Mouse (Mus musculus) heart, postnatal 10 days (tissue): ENCODE data around the gene Sec61a1. TPM values are rescaled to one million over a fixed set of nuclear protein-coding genes. Genes with fewer than 3 reads are reported as not detected.

Source experiments
- DNase-seq, 2 experiments: peaks; one replicate each; pipeline ENCODE4 v3.0.0; 2021
- intact Hi-C: fragments of 180-260 bp; cut with DNase I; formaldehyde crosslinking; loops from one replicate; pipeline ENCODE4 v1.15.1; 2025
- total RNA-seq, 2 experiments: library from RNA; stranded (reverse); gene quantifications; 2 replicates each; pipeline ENCODE4 v1.2.3; 2021

Sec61a1 gene
- total RNA-seq, result 10 to 100 TPM; 89.4 to 89.9 TPM

DNA sequence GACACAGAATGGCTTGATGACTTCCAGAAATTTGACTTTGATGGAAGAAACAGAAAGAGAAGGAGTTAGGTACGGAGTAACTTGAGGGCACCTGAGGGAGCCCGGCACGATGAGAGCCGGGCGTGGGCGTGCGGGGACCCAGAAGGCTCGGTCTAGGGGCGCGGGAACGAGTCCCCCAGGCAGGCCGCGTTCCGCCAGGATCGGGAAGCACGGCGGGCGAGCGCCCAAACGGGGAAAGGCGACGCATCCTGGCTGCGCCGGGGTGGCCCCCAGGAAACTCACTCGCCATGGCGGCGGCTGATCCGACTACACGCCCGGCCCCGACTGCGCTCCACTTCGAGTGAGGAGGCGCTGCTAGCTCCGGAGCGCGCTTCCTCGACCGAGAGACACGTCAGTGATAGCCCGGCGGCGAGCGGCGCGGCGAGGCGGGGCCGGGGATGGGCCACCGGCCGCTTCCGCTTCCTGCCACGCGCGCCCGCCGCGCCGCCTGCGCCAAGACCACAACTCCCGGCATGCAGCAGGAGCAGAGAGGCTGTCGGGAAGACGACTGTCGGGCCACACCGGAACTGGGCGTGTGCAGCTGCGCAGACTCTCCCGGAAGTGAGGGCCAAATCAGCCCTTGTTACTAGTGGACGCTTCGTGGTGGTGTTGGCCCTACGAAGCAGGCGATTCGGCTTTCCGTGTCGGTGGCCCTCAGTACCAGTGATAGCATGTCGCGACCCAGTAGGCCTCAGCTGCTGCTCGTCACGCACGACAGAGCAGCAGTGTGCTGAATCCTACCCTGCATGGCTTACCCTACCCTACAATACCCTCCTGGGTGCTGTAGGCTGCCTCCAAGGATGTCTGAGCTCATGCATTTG is at the start of gene Sec61a1:
TSS of gene Sec61a1 (minus strand) at position 502 of the 860 bp plus-strand sequence.
- intact Hi-C loops, result no loop called here
- peak; percentile 97 to 98 for DNase-seq

DNA sequence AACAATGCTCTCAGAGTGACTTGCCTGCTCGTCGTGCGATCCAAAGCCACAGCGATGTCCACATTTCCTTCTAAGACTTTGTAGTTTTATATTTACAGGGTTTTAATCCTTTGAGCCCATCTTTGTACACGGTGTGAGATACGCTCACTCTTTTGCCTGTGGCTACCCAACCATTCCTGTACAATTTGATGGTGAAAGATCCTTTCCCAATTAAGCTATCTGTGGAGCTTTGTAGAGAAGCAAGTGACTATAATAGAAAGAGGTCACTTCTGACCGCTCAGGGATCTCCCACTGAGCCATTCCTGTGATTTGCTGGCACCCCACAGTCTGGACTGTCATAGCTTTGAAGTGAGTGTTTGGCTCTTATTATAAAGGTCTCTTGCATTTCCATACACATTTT is 48.0 kb upstream of the Sec61a1 start:
- intact Hi-C loops, result no loop called here
- no peak for DNase-seq

DNA sequence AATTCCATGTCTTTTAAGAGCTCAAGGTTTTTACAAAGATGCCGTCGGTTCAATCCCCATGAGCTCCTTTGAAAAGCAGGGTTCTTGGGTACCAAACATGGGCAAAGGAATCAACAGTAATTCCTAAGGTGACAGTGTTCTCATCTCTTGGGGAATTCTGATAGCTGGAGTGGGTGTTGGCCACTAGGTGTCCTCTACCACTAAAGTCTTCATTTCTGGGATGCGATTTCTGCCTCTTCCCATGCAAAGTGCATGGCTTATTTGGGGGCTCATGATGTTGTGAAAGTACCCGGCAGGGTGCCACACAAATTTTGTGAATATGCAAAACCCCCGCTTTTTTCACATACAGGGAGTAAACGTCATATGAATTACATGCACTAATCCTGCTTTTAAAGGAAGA is 46.3 kb upstream of the Sec61a1 start:
- intact Hi-C loops, result no loop called here
- peak in 1 of 2 experiments; percentile 13 for DNase-seq

DNA sequence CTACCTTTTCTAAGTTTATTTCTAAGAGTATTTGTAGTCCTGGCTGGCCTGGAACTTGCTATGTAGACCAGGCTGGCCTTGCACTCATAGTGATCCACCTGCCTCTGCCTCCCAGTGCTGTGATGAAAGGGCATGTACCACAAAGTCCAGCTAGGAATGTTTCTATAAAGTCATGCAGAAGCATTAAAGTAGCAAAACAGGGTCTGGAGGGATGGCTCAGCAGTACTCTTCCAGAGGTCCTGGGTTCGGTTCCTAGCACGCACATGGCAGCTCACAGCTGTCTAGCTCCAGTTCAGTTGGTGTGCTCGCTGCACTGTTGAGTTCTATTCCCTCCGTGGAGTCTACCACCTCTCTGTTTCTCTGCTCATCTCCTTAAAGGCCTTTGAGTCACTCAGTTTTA is 41.5 kb upstream of the Sec61a1 start:
- no peak for DNase-seq
- intact Hi-C loops, result loop anchor here (5.0 kb wide), 1 partner anchor 272 kb away; no protein-coding TSS in a partner anchor

DNA sequence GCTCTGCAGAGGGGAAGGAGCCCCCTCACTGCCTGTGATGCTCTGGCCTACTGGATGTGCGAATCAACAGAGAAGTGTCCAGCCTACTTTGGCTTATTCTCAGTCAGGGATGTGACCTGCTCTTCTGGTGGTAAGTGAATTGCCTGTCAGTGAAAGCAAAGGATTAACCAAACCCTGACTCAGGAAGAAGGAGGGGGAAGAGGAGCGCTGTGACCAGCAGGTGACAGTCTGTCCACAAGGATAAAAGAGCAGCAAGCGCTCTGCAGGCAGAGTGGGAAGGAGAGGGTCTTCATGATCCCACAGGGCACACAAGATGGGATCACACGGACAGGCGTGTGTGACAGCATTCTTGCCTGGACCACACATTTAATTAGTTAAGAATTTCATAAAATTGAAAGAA is 41.0 kb upstream of the Sec61a1 start:
- intact Hi-C loops, result loop anchor here (5.0 kb wide), 1 partner anchor 273 kb away; no protein-coding TSS in a partner anchor

DNA sequence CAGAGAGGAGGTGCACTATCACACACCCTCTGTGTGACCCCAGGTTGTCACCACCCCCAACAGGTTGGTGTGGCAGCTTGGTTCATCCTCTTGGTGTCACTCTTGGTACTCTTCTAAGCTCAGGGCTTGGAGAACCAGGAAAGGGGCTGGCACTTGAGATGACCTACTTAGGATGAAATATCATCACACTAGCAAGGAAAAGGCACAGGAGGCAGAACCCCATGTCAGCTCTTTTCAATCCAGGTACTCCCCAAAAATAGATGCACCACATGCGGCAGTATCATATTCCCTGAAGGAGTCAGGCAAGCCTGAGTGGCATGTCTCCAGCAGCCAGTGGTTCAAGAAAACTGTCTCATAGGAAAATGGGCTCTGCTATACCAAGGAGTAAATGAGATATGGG is 39.4 kb upstream of the Sec61a1 start:
- DNase-seq, result peak in 1 of 2 experiments; percentile 14
- intact Hi-C loops, result no loop called here

More for the DNA sequence above, 41.0 kb upstream of the Sec61a1 start:
- DNase-seq, result no peak

DNA sequence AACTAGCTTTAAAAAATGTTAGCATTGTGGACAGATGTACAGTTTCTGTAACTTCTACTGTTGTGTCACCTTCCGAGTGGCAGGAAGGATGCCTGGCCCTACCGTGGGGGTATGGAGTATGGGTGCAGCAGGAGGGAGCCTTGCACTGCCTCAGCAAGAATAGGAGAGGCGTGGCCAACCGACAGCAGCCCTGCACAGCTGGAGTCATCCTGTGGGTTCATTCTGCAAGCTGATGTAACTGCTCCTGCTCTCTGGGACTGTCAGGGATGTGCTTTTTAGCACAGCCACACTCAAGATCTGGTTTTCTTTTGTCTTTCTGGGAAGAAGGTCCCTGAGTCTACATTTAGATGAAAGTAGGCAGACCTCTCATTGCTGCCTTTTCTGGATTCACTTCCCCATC is 38.8 kb upstream of the Sec61a1 start:
- intact Hi-C loops, result no loop called here
- no peak for DNase-seq

DNA sequence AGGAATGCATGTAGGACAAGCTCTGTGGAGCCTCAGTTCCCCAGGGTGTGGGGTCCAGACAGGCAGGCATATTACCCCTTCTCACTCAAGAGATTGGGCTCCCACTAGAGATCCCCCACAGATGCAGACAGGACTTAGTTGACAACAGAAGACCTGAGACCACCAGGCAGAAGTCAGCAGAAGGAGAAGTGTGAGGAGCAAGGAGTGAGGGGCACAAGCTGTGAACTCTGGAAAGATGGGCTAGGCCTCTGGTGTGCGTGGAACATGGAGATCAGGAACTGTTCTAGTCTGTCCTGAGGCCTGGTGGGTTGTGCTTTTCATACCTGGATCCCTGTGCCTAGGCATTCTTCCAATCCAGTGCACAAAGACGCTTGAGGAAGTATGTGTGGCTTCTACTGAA is 31.2 kb upstream of the Sec61a1 start:
- intact Hi-C loops, result loop anchor here (1.0 kb wide), 1 partner anchor 303 kb away; no protein-coding TSS in a partner anchor
- DNase-seq, result no peak

DNA sequence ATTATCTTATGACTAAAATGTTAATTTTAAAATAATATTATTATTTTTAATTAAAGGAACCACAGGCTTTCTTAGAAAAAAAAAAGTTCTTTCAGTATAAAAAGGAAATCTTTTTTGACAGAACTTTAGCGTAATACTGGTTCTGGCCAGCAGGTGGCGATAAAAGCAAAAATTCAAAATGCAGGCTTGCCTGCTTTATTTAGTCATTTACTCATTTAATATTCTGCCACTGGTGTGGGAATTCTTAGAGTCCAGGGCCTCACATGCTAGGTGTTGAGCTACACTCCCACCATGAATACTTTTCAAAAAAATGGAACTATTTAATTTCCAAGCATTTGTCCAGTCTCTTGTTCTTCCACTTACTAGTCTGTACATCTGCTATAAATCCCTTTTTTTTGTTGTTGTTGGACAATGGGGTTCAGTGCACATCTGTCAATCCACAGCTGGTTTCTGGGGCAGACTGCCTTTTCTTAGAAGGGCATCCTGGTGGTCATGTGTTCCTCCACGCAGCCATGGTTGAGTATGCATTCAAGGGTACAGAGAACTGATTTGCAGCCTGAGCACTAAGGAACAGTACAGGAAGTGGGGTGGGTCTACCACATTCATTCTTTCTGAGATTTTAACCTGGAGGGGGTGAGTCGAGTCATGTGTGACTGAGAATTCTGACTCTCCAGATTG is 30.6 kb upstream of the Sec61a1 start:
- DNase-seq, result peak; percentile 67 to 81
- intact Hi-C loops, result no loop called here

DNA sequence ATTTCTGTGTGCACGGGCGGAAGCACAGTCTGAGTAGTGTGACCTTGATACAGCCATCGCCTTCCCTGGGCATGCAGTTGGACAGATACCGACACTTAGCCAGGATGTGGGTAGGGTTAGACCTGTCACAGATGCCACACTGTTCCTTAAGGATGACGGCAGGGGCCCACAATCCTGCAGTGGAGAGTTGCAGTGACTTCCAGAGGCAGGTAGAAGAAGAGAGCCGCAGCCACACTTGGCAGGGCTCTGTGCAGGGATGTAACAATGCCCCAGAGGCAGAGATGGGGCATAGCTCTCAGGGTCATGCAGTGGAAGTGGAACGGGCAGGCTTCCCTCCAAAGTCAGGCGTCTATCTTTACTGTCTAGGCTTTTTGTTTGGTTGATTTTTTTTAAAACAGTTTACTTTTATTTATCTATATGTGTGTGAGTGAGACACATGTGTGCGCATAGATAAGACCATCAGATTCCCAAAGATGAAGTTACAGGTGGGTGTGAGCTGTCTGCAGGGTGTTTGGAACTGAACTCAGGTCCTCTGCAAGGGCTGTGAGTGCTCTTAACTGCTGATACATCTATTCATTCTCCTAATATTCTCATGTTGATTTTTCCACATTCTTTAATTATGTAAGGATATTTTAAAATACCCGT is 29.8 kb upstream of the Sec61a1 start:
- DNase-seq, result no peak
- intact Hi-C loops, result no loop called here

DNA sequence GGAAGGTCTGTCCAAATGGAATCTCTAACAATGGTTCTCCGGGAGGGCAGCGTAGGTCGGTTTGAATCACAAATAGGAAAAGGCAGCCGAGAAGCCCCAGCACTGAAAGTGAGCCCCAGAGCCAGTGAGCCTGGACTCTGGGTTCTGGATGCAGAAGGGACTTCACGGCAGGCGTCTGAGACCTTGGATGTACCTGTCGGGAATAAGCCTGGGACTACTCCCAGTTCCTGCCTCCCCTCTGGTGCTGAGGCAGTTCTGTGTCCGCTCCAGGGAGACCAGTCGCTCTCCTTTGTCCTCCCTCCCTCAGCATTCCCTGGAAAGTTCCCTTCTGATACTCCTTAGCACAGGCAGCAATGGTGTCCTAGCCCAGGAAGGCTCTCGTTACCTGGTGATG is 26.7 kb upstream of the Sec61a1 start:
- DNase-seq, result no peak
- intact Hi-C loops, result no loop called here

DNA sequence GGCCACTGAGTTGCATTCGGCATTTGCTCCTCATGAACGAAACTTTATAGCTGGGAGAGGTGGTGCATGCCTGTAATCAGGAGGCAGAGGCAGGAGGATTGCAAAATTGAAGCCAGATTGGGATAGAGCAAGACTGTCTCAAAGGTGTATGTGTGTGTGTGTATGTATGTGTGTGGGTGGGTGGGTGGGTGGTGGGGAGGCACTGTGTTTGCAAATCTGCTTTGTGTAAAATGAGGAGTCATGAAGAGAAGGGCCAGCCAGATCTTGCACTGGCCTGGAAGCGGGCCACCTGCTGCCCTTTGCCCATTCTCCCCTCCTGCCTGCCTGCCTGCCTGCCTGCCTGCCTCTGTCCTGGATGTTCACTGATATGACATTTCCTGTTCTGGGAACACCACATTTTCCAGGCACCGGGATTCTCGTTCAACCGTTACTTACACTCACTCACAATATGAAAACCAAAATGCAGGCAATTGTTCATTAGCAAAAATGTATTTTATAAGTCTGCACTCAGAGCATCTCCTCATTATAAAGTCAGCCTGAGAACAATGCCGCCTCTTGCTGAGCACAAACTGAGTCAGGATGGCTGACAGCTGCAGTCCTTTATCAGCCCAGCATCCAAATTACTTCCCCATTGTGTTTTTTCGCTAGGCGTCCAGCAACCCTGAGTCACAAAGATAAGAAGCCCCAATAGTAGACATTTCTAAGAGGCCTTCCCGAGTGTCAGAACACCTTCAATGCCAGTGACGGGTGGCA is 26.1 kb upstream of the Sec61a1 start:
- DNase-seq, result no peak
- intact Hi-C loops, result no loop called here

DNA sequence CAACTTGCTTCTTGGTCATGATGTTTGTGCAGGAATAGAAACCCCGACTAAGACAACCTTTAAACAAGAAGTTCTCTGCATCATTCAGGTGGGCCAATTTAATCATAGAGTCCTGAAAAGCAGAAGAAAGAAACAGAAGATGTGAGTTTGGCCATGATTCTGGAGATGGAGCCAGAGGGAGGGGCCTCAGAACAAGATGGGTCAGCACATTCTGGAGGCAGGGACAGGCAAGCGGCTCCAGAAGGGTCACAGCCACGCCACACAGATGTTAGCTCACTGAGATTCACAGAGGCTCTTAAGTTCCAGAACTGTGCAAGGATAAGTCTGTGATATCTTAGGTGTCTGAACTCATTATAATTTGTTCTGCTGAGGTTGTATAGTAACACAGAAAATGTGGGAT is 25.5 kb upstream of the Sec61a1 start:
- DNase-seq, result no peak
- intact Hi-C loops, result no loop called here

DNA sequence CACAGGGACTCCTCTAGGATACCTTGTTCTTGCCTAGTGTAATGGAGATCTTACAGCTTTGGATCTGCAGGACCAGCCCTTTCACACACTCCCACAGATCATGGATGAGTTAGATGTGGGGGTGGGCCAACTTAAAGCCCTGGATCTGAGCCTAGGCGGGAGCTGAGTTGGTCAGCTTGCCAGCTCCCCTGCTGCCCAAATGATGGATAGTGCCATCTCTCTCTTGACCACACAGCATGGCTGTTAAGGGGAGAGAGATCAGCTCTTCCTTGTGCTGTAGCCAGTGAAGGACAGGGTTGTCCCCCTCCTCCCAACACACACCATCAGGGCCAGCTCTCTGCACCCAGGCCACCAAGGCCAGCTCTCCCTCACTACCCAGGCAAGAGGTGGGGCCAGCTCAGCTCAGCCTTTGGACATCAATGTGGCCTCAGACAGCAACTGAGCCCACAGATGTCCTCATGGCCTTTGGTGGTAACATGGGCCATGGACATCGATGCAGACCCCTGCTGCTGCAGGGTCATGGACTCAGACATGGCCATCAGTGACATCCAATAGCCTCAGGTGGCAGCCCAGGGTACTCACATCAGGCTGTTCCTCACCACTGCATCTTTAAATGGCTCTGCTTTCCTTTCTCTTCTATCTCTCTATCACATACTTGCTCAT is 21.5 kb upstream of the Sec61a1 start:
- intact Hi-C loops, result no loop called here
- no peak for DNase-seq

DNA sequence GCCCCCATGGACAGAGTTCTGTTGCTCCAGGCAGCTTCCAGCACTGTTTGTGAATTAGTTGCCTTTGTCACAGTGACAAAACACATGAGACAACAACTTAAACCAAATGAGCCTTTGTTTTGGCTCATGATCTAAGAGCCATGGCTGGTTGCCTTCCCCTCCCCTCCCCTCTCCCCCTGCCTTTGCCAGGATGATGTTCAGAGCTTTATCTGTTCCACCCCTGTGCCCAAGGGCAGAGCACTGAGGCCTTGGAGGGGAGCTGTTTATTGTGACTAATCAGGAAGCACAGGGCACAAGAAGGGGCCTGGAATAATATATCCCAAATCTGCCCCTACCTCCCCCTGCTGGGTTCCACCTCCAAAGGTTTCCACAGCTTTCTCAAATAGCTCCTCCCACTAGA is 11.6 kb upstream of the Sec61a1 start:
- no peak for DNase-seq
- intact Hi-C loops, result no loop called here

DNA sequence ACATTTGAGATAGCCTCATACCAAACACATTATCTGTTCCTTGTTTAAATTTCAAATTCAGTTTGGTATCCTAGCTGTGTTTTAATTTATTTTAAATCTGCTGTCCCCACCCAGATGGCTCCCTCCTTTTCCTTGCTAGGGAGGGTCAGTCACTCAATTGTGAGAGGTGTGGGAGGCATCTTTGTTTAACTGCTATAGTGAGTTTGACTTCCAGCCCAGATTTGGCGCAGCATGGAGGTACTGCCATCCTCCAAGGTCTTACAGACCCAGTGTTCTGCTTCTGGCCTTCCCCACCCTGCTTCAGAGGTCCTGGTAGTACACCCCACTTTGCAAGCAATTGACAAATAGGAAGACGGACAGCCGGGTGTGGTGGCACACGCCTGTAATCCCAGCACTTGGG is 5.4 kb upstream of the Sec61a1 start:
- intact Hi-C loops, result no loop called here
- no peak for DNase-seq

DNA sequence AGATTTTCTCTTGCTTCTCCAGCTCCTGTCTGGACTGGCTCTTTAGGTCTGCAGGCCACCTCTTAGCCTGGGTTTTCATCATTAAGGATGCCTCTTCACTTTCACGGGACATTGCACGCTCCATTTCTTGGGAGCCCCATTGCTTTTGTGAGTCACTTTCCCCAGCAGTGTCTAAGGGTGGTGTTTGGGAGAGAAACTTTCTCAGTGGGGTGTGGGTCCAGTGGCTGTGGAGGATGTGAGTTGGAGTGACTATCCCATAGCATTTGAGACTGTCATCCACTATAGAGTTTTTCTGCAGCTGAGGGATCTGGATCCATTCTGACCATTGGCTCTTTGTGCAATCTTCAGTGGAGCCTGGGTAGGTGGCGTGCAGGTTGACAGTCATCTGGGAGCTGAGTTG is 4.7 kb upstream of the Sec61a1 start:
- DNase-seq, result no peak
- intact Hi-C loops, result no loop called here

DNA sequence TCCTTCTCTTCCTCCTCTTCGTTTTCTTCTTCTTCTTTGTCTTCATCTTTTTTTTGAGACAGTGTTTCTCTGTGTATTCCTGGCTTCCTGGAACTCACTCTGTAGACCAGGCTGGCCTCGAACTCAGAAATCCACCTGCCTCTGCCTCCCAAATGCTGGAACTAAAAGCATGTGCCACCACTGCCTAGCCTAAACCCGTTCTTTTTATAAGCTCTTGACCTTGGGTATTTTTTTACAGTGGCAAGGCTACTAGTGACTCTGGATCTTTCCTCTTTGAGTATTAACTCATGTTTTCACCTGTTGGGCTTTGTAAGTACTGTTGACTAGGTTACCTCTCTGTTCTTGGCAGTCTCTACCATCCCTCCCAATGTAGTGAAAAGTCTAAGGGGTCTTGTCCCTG is 4.3 kb upstream of the Sec61a1 start:
- intact Hi-C loops, result no loop called here
- DNase-seq, result no peak

DNA sequence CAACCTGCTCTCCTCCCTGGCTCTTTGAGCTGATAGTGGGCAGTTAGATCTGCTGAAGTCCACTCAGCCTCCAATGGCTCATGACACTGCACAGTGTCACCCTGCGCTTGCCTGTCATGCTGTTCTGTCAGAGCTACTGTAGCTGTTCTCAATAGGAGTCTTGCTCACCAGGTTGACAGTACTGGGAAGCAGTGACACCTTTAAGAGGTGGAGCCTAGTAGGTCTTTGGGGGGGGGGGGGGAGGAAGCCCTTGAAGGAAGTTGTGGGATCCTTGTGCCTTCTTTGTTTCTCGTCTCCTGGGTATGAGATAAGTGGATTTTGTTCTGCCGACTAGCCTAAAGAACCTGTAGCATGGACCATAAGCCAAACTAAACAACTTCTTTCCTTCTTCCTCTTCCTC is 3.9 kb upstream of the Sec61a1 start:
- intact Hi-C loops, result no loop called here
- no peak for DNase-seq

DNA sequence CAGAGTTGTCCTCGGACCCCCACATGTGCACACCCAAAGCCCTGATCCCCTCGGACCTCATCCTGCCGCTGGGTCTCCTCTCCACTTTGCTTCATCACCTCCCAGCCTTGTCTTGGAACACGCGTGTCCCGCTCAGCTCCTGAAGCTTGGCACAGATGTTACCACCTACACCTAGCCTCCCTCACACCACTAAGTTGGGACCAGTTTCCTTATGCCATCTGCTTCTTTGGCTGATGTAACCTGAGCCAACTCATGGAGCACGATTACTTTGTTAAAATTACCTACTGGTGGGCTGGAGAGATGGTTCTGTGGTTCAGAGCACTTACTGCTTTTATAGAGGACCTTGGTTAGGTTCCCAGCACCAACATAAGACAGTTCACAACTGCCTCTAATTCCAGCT is 3.1 kb upstream of the Sec61a1 start:
- DNase-seq, result no peak
- intact Hi-C loops, result no loop called here
